Mouse (Mus musculus) kidney, adult 2 months (tissue): ENCODE results near the gene Evc2.

Experiments
- CTCF ChIP-seq: fragments of 200-500 bp; conservative IDR thresholded peaks from 2 replicates; pipeline ENCODE4 v1.5.1; 2011; ENCODE audit warnings: low read depth, mild to moderate bottlenecking, control low read depth, low read length, moderate library complexity, mixed read lengths; ENCODE audit not compliant: insufficient read depth, insufficient read length
- POLR2A ChIP-seq: fragments of 200-500 bp; IDR thresholded peaks from one replicate; pipeline ENCODE4 v1.6.1; 2011; ENCODE audit warnings: low read depth, low read length, control low read depth

GRCm38 (mm10) chr5:37391901-37392300, 53.6 kb downstream of the Evc2 start:
- TF ChIP-seq CTCF (no peak), POLR2A (no peak)
